Mouse (Mus musculus) ovary, adult 10 weeks (tissue): ENCODE measurements around the gene Olfr854. TPM values are rescaled to one million over a fixed set of nuclear protein-coding genes. Genes with fewer than 3 reads are reported as not detected.

Experiments used
- polyA plus RNA-seq: library from polyadenylated mRNA; stranded (reverse); fragments of 350-450 nt; fragmentation: Illumina TruSeq; extraction: RNeasy Lipid Tissue Mini Kit (QIAGEN cat#74804); gene quantifications from one replicate; pipeline ENCODE4 v1.2.3, GENCODE M21; 2014

Olfr854 gene
- not detected for polyA plus RNA-seq

DNA sequence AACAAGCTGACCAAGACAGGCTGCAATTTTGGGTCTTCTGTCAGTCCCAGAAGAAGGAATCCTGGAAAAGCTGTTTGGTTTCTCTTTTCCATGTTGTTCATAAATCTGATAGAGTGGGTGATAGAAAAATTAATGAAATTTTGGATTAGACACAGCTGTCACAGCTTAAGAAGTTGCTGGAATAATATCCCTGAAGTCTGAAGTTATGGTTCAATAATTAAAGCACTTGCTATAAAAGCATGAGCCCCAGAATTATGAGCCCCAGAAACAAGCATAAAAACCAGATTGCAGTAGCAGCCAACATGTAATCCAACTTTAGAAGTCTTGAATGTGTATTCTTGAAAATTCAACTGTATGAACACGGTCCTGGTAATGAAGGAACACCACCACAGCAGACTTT, at the start of gene Olfr854:
Olfr854 (minus strand) TSS at position 101 of the 400 bp plus-strand sequence.

DNA sequence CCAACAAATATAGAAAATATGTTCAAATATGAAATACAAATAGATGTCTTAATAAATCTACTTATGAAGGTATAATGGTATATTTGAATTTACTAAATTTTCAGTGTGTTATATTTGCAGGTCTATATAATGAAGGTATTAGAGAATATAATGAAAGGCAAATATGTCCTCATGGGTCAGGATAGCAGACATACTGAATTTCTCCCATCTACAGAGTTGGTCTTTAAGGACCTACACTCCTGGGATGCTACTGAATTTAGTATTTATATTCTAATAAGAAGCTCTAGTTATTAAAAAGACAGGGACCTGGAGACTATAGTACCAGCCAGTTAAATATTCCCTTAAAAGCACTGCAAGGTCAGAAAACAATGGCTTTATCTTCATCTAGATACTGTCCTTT, 15.1 kb upstream of the Olfr854 start, which contains the start of gene Olfr855:
Olfr855 (plus strand) TSS at position 301 of the 400 bp plus-strand sequence.

DNA sequence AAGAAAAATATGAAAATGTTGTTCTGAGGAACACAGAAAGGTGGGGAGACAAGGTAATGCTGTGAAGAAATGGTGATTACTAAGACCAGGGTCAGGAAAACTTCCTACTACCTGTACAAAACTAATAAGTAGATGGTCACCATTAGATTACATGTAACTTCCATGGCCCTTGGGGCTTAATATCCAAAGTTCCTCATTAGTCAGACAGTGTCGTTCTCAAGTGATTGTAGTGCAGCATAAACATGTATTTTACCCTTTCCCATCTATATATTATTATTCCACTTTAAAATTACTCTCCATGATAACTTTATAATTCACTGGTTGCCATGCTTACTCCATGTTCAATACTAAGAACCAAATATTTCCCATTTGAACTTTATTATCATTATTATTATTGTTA, 26.2 kb downstream of the Olfr854 start, which contains the start of gene Olfr853:
Olfr853 (minus strand) TSS at position 101 of the 400 bp plus-strand sequence.

Other genes with a start within 250 kb of the Olfr854 start
- not detected for gene Olfr845, start 230.9 kb downstream of the Olfr854 start, polyA plus RNA-seq
- not detected for gene Olfr846, start 203.4 kb downstream of the Olfr854 start, polyA plus RNA-seq
- not detected for gene Olfr847, start 188.7 kb downstream of the Olfr854 start, polyA plus RNA-seq
- not detected for gene Olfr849, start 127.1 kb downstream of the Olfr854 start, polyA plus RNA-seq
- not detected for gene Olfr850, start 89.1 kb downstream of the Olfr854 start, polyA plus RNA-seq
- gene Olfr851, start 74.1 kb downstream of the Olfr854 start, polyA plus RNA-seq, result not detected
- not detected for gene Olfr853, start 26.3 kb downstream of the Olfr854 start, polyA plus RNA-seq
- gene Olfr855, start 15.2 kb upstream of the Olfr854 start, polyA plus RNA-seq, result not detected
- gene Zfp317, start 54.7 kb upstream of the Olfr854 start, polyA plus RNA-seq, result 56.7 TPM
- gene Olfr857, start 142.1 kb upstream of the Olfr854 start, polyA plus RNA-seq, result not detected
- gene Olfr58, start 212.9 kb upstream of the Olfr854 start, polyA plus RNA-seq, result not detected
- gene Olfr859, start 237.5 kb upstream of the Olfr854 start, polyA plus RNA-seq, result not detected